Mouse (Mus musculus) heart, postnatal 4 days (tissue): ENCODE data around the gene Arpc5. TPM values are rescaled to one million over a fixed set of nuclear protein-coding genes. Genes with fewer than 3 reads are reported as not detected.

Experiments
- DNase-seq: peaks from one replicate; pipeline ENCODE4 v3.0.0; 2021
- total RNA-seq, 2 experiments: library from RNA; stranded (reverse); gene quantifications; 2 replicates each; pipeline ENCODE4 v1.2.3; 2021

Gene Arpc5
- total RNA-seq, 2 experiments from 2014 or later: 98.7 to 103 TPM

DNA sequence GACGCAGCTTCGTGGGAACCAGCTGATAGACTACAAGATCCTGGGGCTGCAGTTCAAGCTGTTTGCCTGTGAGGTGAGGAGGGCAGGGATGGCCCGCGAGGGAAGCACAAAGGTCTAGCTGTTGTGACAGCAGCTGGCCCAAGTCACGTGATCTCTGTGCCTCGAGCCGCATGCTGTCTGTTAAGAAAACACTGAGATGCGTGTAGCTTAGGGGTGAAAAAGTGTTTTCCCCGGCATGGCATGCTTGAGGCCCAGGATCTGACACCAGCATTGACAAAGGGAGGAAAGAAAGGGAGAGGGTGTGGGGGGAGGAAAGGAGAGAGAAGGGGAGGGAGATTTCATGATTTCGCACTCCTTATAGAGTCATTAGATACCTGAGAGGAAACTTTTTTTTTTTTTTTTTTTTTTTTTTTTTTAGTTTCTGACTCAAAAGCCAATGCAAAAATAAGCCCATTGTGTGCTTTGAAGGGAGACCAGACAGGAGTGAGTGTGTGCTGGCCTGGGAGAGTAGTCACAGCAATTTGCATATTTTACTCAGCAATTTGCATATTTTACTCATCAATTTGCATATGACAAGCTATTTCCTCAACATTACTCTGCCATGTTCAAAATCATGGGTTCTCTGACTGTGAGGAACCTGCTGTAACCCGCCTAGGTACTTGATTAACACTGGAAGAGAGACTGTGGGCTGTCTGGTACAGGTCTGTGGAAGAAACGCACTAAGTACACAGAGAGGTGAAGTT is 50.9 kb downstream of the Arpc5 start:
- DNase-seq: no peak

DNA sequence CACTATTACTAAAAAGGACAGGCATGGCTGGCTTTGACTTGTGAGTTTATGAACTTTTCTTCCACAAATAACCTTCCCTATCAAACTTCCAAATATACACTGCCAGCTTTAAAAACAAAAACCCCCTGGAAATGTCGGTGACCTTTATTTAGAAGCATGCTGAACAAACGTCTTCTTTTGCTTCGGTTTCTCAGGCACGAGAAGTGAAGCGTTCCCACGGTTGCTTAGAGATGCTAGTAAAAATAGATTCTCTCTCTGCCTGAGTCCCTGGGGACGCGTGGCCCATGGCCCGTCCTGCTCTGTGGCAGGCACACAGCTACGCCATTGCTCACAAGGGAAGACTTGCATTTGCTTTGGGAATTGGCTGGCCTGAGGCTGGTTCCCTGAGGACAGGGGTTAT is 51.5 kb downstream of the Arpc5 start:
- DNase-seq: peak; percentile 63

DNA sequence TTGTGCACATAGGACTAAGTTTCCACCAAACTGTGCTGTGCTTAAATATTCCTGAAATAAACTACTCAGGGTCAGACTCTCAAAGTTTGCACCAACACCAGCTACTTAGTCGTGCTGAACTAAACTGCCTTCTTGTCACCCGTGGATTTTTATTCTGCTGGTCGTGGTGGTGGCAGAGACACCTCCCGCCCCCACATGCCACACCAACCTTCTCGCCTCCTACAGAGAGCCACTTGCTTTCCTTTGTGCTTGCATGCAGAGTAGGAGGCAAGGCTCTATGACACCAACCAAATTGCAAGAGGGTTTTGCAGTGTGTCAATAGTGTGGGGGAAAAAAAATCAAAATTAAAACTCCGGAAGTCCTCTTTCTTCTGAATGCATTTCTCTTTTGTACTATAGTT is 53.2 kb downstream of the Arpc5 start:
- no peak for DNase-seq

DNA sequence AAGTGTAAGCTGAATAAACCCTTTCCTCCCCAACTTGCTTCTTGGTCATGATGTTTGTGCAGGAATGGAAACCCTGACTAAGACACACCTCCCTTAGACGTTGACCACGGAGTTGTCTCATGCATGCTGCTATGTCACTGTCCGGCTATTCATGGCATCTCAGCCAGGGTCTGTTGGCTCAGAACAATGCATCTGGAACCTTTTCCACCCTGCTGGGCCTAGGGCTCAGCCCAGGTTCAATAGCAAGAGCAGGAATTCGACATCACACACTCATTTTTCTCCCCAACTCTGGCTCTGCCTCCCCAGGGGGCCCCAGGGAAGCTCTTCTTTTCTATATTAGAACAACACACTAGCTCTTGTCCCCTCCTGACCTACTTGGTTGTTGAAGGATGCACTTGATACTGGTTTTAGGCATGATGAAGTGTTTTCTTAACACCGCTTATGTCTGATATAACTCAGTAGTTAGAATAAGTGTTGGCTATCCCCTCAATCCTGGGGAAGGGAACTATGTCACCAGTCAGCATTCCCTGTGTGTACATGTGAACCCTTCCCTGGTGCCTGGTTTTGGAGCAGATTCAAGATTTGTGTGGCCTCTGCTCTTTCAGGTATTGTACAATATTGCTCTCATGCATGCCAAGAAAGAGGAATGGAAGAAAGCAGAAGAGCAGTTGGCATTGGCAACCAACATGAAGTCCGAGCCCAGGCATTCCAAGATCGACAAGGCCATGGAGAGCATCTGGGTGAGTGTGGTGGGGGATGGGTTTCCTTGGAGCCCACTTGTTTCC is 54.8 kb downstream of the Arpc5 start:
- no peak for DNase-seq

- DNase-seq: no peak
Observed at GRCm38 (mm10) chr1:152821746-152822145, 55.4 kb downstream of the Arpc5 start.

DNA sequence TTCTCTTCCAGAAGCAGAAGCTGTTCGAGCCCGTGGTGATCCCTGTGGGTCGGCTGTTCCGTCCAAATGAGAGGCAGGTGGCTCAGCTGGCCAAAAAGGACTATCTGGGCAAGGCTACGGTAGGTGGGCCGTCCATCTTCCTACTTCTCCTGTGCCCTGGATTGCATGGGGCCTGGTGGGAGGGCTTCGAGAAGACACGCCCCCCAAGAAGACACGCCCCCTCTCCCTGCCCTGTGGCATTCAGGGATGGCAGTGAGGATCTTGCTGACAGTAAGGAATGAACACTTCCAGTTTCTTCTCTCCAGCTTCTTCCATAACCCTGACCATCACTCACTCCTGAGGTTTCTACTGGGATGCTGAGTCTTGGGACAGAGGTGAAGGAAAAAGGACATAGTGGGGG is 57.9 kb downstream of the Arpc5 start:
- DNase-seq: no peak

Other genes starting within 250 kb of the Arpc5 start
- gene Apobec4, start 16.0 kb upstream of the Arpc5 start, total RNA-seq: not detected
- gene Rgl1, start 191 bp upstream of the Arpc5 start, total RNA-seq: 10 to 100 TPM; 70.8 to 73.7 TPM
- 1 to 10 TPM; 2.1 to 3.0 TPM for gene Ncf2, start 33.7 kb downstream of the Arpc5 start, total RNA-seq
- 10 to 100 TPM; 49.7 to 54.8 TPM for gene Smg7, start 136.1 kb downstream of the Arpc5 start, total RNA-seq
- gene Nmnat2, start 188.5 kb downstream of the Arpc5 start, total RNA-seq: 1 to 10 TPM; 1.2 to 1.5 TPM